Mouse (Mus musculus) cortical plate, adult 2 months (tissue): ENCODE measurements at regions not wholly inside any gene's neighbourhood (a gene's known extent, or its start where the extent isn't known, plus 50 kb on each side); places are given as distances from the start of the nearest gene placed in this dataset.
"Not testable (repeated sequence)": the region's sequence is repeated elsewhere in the genome, so short reads cannot be mapped to it uniquely, and the experiment has no call there.

Experiments
- CTCF ChIP-seq: fragments of 200-500 bp; IDR thresholded peaks from 2 replicates; pipeline ENCODE4 v1.5.1; 2011; ENCODE audit warnings: mild to moderate bottlenecking, control low read depth, low read length; ENCODE audit not compliant: insufficient read depth; ENCODE audit errors: extremely low read depth
- POLR2A ChIP-seq: fragments of 200-500 bp; IDR thresholded peaks from 2 replicates; pipeline ENCODE4 v1.6.1; 2011; ENCODE audit warnings: mild to moderate bottlenecking, low read length, control low read depth; ENCODE audit not compliant: insufficient read depth; ENCODE audit errors: extremely low read depth

DNA sequence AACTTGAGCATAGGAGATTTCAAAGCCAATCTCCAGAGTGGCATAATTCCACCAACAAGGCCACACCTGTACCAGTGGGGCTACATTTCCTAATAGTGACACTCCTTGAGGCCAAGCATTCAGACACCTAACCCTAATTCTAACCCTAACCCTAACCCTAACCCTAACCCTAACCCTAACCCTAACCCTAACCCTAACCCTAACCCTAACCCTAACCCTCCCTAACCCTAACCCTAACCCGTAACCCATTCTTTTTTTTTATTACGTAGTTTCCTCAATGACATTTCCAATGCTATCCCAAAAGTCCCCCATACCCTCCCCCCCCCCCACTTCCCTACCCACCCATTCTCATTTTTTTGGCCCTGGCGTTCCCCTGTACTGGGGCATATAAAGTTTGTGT, 609.9 kb upstream of the Map3k7 start:
- TF ChIP-seq CTCF, POLR2A: not testable (repeated sequence)
